ENCODE assay signal across 16 mouse cellular contexts in genomic region chr2:115132165-115132592, GRCm38 (mm10).
DNase-seq lines count a peak whose midpoint lies in the region; ATAC-seq lines count a peak whose summit lies in the region.
"Had no signal": no experiment of that assay in that cellular context is flagged by ENCODE, and none has a peak within 500 bp of the region (broad histone marks: within the 10 kb centered on the region; RNA-seq: fewer than 3 reads in every experiment).

No protein-coding gene starts in this region.

- WGBS in neural tube, embryonic 12.5 days, result 3% methylated on average over 1 of the region's 1 CpGs
- 0% methylated on average over 1 of the region's 1 CpGs for WGBS in forebrain, embryonic 15.5 days
- WGBS in limb, embryonic 13.5 days, result 10% methylated on average over 1 of the region's 1 CpGs
- WGBS in neural tube, embryonic 14.5 days, result 11% methylated on average over 1 of the region's 1 CpGs

- no peak overlapping the region for H3K4me2 ChIP-seq in neural tube, embryonic 12.5 days (replicated peaks)
- no peak overlapping the region for H3K4me2 ChIP-seq in forebrain, embryonic 15.5 days (replicated peaks)
- no peak overlapping the region for H3K4me2 ChIP-seq in limb, embryonic 13.5 days (replicated peaks)
- H3K4me2 ChIP-seq in neural tube, embryonic 14.5 days (ENCODE audit: low read depth, low read length), result no peak overlapping the region
- H3K4me2 ChIP-seq: liver, embryonic 11.5 days; lung, embryonic 15.5 days had no signal

- H3K9me3 ChIP-seq in neural tube, embryonic 12.5 days, result no peaks in the 10 kb centered on the region
- H3K9me3 ChIP-seq in forebrain, embryonic 15.5 days, result no peaks in the 10 kb centered on the region
- H3K9me3 ChIP-seq in limb, embryonic 13.5 days, result no peaks in the 10 kb centered on the region
- H3K9me3 ChIP-seq in neural tube, embryonic 14.5 days (ENCODE audit: control insufficient read depth, low read length), result no peaks in the 10 kb centered on the region
- H3K9me3 ChIP-seq: G1E; lung, embryonic 15.5 days had no signal

- no peak overlapping the region for H3K4me3 ChIP-seq in neural tube, embryonic 12.5 days
- H3K4me3 ChIP-seq in forebrain, embryonic 15.5 days, result no peak overlapping the region
- H3K4me3 ChIP-seq in limb, embryonic 13.5 days, result no peak overlapping the region
- H3K4me3 ChIP-seq in neural tube, embryonic 14.5 days (ENCODE audit: low read depth, low read length), result no peak overlapping the region
- H3K4me3 ChIP-seq: erythroblast, embryonic 14.5 days; layer of hippocampus, adult 2 months; lung, embryonic 15.5 days had no signal

- DNase-seq in neural tube, embryonic 10.5 days (ENCODE audit: extremely low spot score, low spot score), result no peak
- no peak for DNase-seq in testis, postnatal 14 days (ENCODE audit: low spot score)
- no peak for DNase-seq in left cerebral cortex, postnatal 10 days (ENCODE audit: extremely low spot score in 1 of 2, low spot score in 2 of 2)
- DNase-seq in left cerebral cortex, adult 11 months (ENCODE audit: low spot score), result no peak
- DNase-seq: thymus, postnatal 25 days had no signal

- intact Hi-C loops in left cerebral cortex, postnatal 10 days (cut with DNase I), result no loop called here

- ATAC-seq in neural tube, embryonic 12.5 days (ENCODE audit: low FRiP score, low read depth), result peak; percentile 74; the same call in 1 of the 2 replicates
- ATAC-seq in forebrain, embryonic 15.5 days (replicated peaks), result peak; percentile 97
- peak; percentile 19; the same call in 1 of the 2 replicates for ATAC-seq in limb, embryonic 13.5 days (ENCODE audit: low FRiP score, low read depth)
- peak; percentile 44; the same call in 1 of the 2 replicates for ATAC-seq in neural tube, embryonic 14.5 days (ENCODE audit: low read depth)
- ATAC-seq: inflammation-experienced regulatory T-cells, adult 6 months had no signal

- H3K27me3 ChIP-seq in neural tube, embryonic 12.5 days (replicated peaks), result no peaks in the 10 kb centered on the region
- no peaks in the 10 kb centered on the region for H3K27me3 ChIP-seq in forebrain, embryonic 15.5 days
- H3K27me3 ChIP-seq in limb, embryonic 13.5 days, result peaks cover 36% of the 10 kb centered on the region
- no peaks in the 10 kb centered on the region for H3K27me3 ChIP-seq in neural tube, embryonic 14.5 days (ENCODE audit: control insufficient read depth, insufficient read depth, low read length)
- H3K27me3 ChIP-seq: lung, embryonic 15.5 days had no signal

- no peak overlapping the region for H3K9ac ChIP-seq in neural tube, embryonic 12.5 days
- no peak overlapping the region for H3K9ac ChIP-seq in forebrain, embryonic 15.5 days (replicated peaks)
- no peak overlapping the region for H3K9ac ChIP-seq in limb, embryonic 13.5 days
- H3K9ac ChIP-seq in neural tube, embryonic 14.5 days (replicated peaks; ENCODE audit: low read depth, low read length), result no peak overlapping the region
- H3K9ac ChIP-seq: lung, embryonic 15.5 days had no signal

- 0 out of 2 replicates have a peak, but pooled peaks cover 4% of the 10 kb centered on the region for H3K4me1 ChIP-seq in neural tube, embryonic 12.5 days
- H3K4me1 ChIP-seq in forebrain, embryonic 15.5 days, result peaks cover 14% of the 10 kb centered on the region
- H3K4me1 ChIP-seq in limb, embryonic 13.5 days, result 0 out of 2 replicates have a peak, but pooled peaks cover 3% of the 10 kb centered on the region
- H3K4me1 ChIP-seq in neural tube, embryonic 14.5 days (ENCODE audit: control insufficient read depth, insufficient read depth, low read length), result no peaks in the 10 kb centered on the region
- H3K4me1 ChIP-seq: lung, embryonic 15.5 days had no signal

- no peak overlapping the region for H3K27ac ChIP-seq in neural tube, embryonic 12.5 days
- peak overlapping the region; percentile 80 for H3K27ac ChIP-seq in forebrain, embryonic 15.5 days (replicated peaks)
- no peak overlapping the region for H3K27ac ChIP-seq in limb, embryonic 13.5 days
- H3K27ac ChIP-seq in neural tube, embryonic 14.5 days (ENCODE audit: low read depth, low read length), result no peak overlapping the region
- H3K27ac ChIP-seq: layer of hippocampus, adult 2 months; lung, embryonic 15.5 days; stomach, postnatal 0 days had no signal

- no peaks in the 10 kb centered on the region for H3K36me3 ChIP-seq in neural tube, embryonic 12.5 days
- no peaks in the 10 kb centered on the region for H3K36me3 ChIP-seq in forebrain, embryonic 15.5 days
- no peaks in the 10 kb centered on the region for H3K36me3 ChIP-seq in limb, embryonic 13.5 days
- H3K36me3 ChIP-seq in neural tube, embryonic 14.5 days (ENCODE audit: control insufficient read depth, insufficient read depth, low read length), result no peaks in the 10 kb centered on the region
- H3K36me3 ChIP-seq: G1E; lung, embryonic 15.5 days had no signal

Comparison
In these comparisons a context has a peak if more than half of its experiments do, and no peak if none do; other contexts are left out.
1. ATAC-seq: peak in every context shown above with its lines; median percentile 97 in forebrain, embryonic 15.5 days; 74 in neural tube, embryonic 12.5 days; 44 in neural tube, embryonic 14.5 days; 19 in limb, embryonic 13.5 days.